Mouse (Mus musculus): ENCODE results near the gene Lrrc8b. TPM values are rescaled to one million over a fixed set of nuclear protein-coding genes. Genes with fewer than 3 reads are reported as not detected.

The Lrrc8b gene
- polyA plus RNA-seq, 1 experiment: 14.0 TPM

- TF ChIP-seq EP300 (IDR thresholded peaks at IDR 0.05; ENCODE audit: insufficient read depth, low read depth, low read length) (no peak), POLR2A (IDR thresholded peaks at IDR 0.05; ENCODE audit: insufficient read depth, low read length) (no peak), CTCF (IDR thresholded peaks at IDR 0.05; ENCODE audit: low read depth, low read length) (no peak)
- Histone ChIP-seq H3K36me3 (ENCODE audit: control insufficient read depth, insufficient read depth, low read length, poor library complexity, severe bottlenecking) (no peaks in the 10 kb centered on the region), H3K4me3 (ENCODE audit: low read depth, low read length) (no peak overlapping the region), H3K4me1 (ENCODE audit: control insufficient read depth, insufficient read depth, low read length) (no peaks in the 10 kb centered on the region), H3K27me3 (ENCODE audit: control insufficient read depth, insufficient read depth, low read length, poor library complexity, severe bottlenecking) (no peaks in the 10 kb centered on the region), H3K9ac (ENCODE audit: low read depth, poor library complexity, severe bottlenecking) (no peak overlapping the region), H3K9me3 (replicated peaks; ENCODE audit: control insufficient read depth, insufficient read depth, low read length, poor library complexity, severe bottlenecking) (no peaks in the 10 kb centered on the region), H3K27ac (ENCODE audit: insufficient read depth, low read length) (no peak overlapping the region)
Observed at GRCm38 (mm10) chr5:105399631-105400423, 15.7 kb upstream of the Lrrc8b start.

- no peaks in the 10 kb centered on the region for H3K9me3 ChIP-seq (replicated peaks; ENCODE audit: control insufficient read depth, insufficient read depth, low read length, poor library complexity, severe bottlenecking)
- no peak overlapping the region for H3K9ac ChIP-seq (ENCODE audit: low read depth, poor library complexity, severe bottlenecking)
- no peak overlapping the region for H3K4me3 ChIP-seq (ENCODE audit: low read depth, low read length)
- no peak for TF ChIP-seq POLR2A (IDR thresholded peaks at IDR 0.05; ENCODE audit: insufficient read depth, low read length)
- no peak for TF ChIP-seq CTCF (IDR thresholded peaks at IDR 0.05; ENCODE audit: low read depth, low read length)
- TF ChIP-seq EP300 (IDR thresholded peaks at IDR 0.05; ENCODE audit: insufficient read depth, low read depth, low read length): no peak
- no peaks in the 10 kb centered on the region for H3K27me3 ChIP-seq (ENCODE audit: control insufficient read depth, insufficient read depth, low read length, poor library complexity, severe bottlenecking)
- no peaks in the 10 kb centered on the region for H3K4me1 ChIP-seq (ENCODE audit: control insufficient read depth, insufficient read depth, low read length)
- H3K27ac ChIP-seq (ENCODE audit: insufficient read depth, low read length): no peak overlapping the region
- no peaks in the 10 kb centered on the region for H3K36me3 ChIP-seq (ENCODE audit: control insufficient read depth, insufficient read depth, low read length, poor library complexity, severe bottlenecking)
Observed at GRCm38 (mm10) chr5:105400424-105401375, 14.9 kb upstream of the Lrrc8b start.

- no peak overlapping the region for H3K9ac ChIP-seq (ENCODE audit: low read depth, poor library complexity, severe bottlenecking)
- no peaks in the 10 kb centered on the region for H3K4me1 ChIP-seq (ENCODE audit: control insufficient read depth, insufficient read depth, low read length)
- no peak for TF ChIP-seq CTCF (IDR thresholded peaks at IDR 0.05; ENCODE audit: low read depth, low read length)
- no peak for TF ChIP-seq POLR2A (IDR thresholded peaks at IDR 0.05; ENCODE audit: insufficient read depth, low read length)
- no peak for TF ChIP-seq EP300 (IDR thresholded peaks at IDR 0.05; ENCODE audit: insufficient read depth, low read depth, low read length)
- no peak overlapping the region for H3K27ac ChIP-seq (ENCODE audit: insufficient read depth, low read length)
- no peaks in the 10 kb centered on the region for H3K27me3 ChIP-seq (ENCODE audit: control insufficient read depth, insufficient read depth, low read length, poor library complexity, severe bottlenecking)
- no peaks in the 10 kb centered on the region for H3K9me3 ChIP-seq (replicated peaks; ENCODE audit: control insufficient read depth, insufficient read depth, low read length, poor library complexity, severe bottlenecking)
- no peak overlapping the region for H3K4me3 ChIP-seq (ENCODE audit: low read depth, low read length)
- H3K36me3 ChIP-seq (ENCODE audit: control insufficient read depth, insufficient read depth, low read length, poor library complexity, severe bottlenecking): no peaks in the 10 kb centered on the region
Observed at GRCm38 (mm10) chr5:105401536-105401935, 14.0 kb upstream of the Lrrc8b start.

- Histone ChIP-seq H3K9ac (ENCODE audit: low read depth, poor library complexity, severe bottlenecking) (no peak overlapping the region), H3K27ac (ENCODE audit: insufficient read depth, low read length) (no peak overlapping the region), H3K9me3 (replicated peaks; ENCODE audit: control insufficient read depth, insufficient read depth, low read length, poor library complexity, severe bottlenecking) (no peaks in the 10 kb centered on the region), H3K36me3 (ENCODE audit: control insufficient read depth, insufficient read depth, low read length, poor library complexity, severe bottlenecking) (no peaks in the 10 kb centered on the region), H3K4me3 (ENCODE audit: low read depth, low read length) (no peak overlapping the region), H3K27me3 (ENCODE audit: control insufficient read depth, insufficient read depth, low read length, poor library complexity, severe bottlenecking) (no peaks in the 10 kb centered on the region), H3K4me1 (ENCODE audit: control insufficient read depth, insufficient read depth, low read length) (no peaks in the 10 kb centered on the region)
- TF ChIP-seq CTCF (IDR thresholded peaks at IDR 0.05; ENCODE audit: low read depth, low read length) (peak; percentile 2), EP300 (IDR thresholded peaks at IDR 0.05; ENCODE audit: insufficient read depth, low read depth, low read length) (no peak)
Observed at GRCm38 (mm10) chr5:105404961-105405360, 10.6 kb upstream of the Lrrc8b start.

GRCm38 (mm10) chr5:105407661-105408060 lies 7.9 kb upstream of the Lrrc8b start:
- no peak for TF ChIP-seq EP300 (IDR thresholded peaks at IDR 0.05; ENCODE audit: insufficient read depth, low read depth, low read length)
- no peak for TF ChIP-seq CTCF (IDR thresholded peaks at IDR 0.05; ENCODE audit: low read depth, low read length)
- no peaks in the 10 kb centered on the region for H3K27me3 ChIP-seq (ENCODE audit: control insufficient read depth, insufficient read depth, low read length, poor library complexity, severe bottlenecking)
- no peak overlapping the region for H3K4me3 ChIP-seq (ENCODE audit: low read depth, low read length)
- H3K9me3 ChIP-seq (replicated peaks; ENCODE audit: control insufficient read depth, insufficient read depth, low read length, poor library complexity, severe bottlenecking): no peaks in the 10 kb centered on the region
- H3K9ac ChIP-seq (ENCODE audit: low read depth, poor library complexity, severe bottlenecking): no peak overlapping the region
- H3K4me1 ChIP-seq (ENCODE audit: control insufficient read depth, insufficient read depth, low read length): no peaks in the 10 kb centered on the region
- no peak overlapping the region for H3K27ac ChIP-seq (ENCODE audit: insufficient read depth, low read length)
- no peaks in the 10 kb centered on the region for H3K36me3 ChIP-seq (ENCODE audit: control insufficient read depth, insufficient read depth, low read length, poor library complexity, severe bottlenecking)

- Histone ChIP-seq H3K9ac (ENCODE audit: low read depth, poor library complexity, severe bottlenecking) (no peak overlapping the region), H3K9me3 (replicated peaks; ENCODE audit: control insufficient read depth, insufficient read depth, low read length, poor library complexity, severe bottlenecking) (no peaks in the 10 kb centered on the region), H3K27ac (ENCODE audit: insufficient read depth, low read length) (no peak overlapping the region), H3K4me3 (ENCODE audit: low read depth, low read length) (no peak overlapping the region), H3K27me3 (ENCODE audit: control insufficient read depth, insufficient read depth, low read length, poor library complexity, severe bottlenecking) (no peaks in the 10 kb centered on the region), H3K4me1 (ENCODE audit: control insufficient read depth, insufficient read depth, low read length) (no peaks in the 10 kb centered on the region), H3K36me3 (ENCODE audit: control insufficient read depth, insufficient read depth, low read length, poor library complexity, severe bottlenecking) (no peaks in the 10 kb centered on the region)
- TF ChIP-seq POLR2A (IDR thresholded peaks at IDR 0.05; ENCODE audit: insufficient read depth, low read length) (no peak), EP300 (IDR thresholded peaks at IDR 0.05; ENCODE audit: insufficient read depth, low read depth, low read length) (no peak), CTCF (IDR thresholded peaks at IDR 0.05; ENCODE audit: low read depth, low read length) (no peak)
Observed at GRCm38 (mm10) chr5:105409092-105409491, 6.5 kb upstream of the Lrrc8b start.
